ENCODE assay signal across 8 mouse cellular contexts in genomic region chr10:63021702-63022101, GRCm38 (mm10). TPM values are rescaled to one million over a fixed set of nuclear protein-coding genes. Genes with fewer than 3 reads are reported as not detected.
DNase-seq lines count a peak whose midpoint lies in the region; ATAC-seq lines count a peak whose summit lies in the region.

No protein-coding gene starts in this region.

- intact Hi-C loops in left cerebral cortex, postnatal 25 days (cut with DNase I): loop anchor here (2.0 to 10.0 kb wide), 5 partner anchors 41 to 356 kb away; partner anchors contain the start of genes Herc4 and Rufy2

- WGBS in forebrain, embryonic 11.5 days: 47% methylated on average over 4 of the region's 4 CpGs
- 25% methylated on average over 4 of the region's 4 CpGs for WGBS in liver, embryonic 12.5 days (ENCODE audit: insufficient replicate concordance)
- WGBS in stomach, embryonic 16.5 days: 38% methylated on average over 4 of the region's 4 CpGs

- no peak for ATAC-seq in megakaryocyte, adult 5-6 weeks (ENCODE audit: poor library complexity, severe bottlenecking)
- ATAC-seq in forebrain, embryonic 11.5 days (replicated peaks; ENCODE audit: low FRiP score): no peak
- ATAC-seq in liver, embryonic 12.5 days: no peak
- ATAC-seq in stomach, embryonic 16.5 days (ENCODE audit: insufficient read depth, low FRiP score): no peak

- peaks cover 52% of the 10 kb centered on the region for H3K4me1 ChIP-seq in megakaryocyte, embryonic 14.5 days
- H3K4me1 ChIP-seq in forebrain, embryonic 11.5 days (replicated peaks; ENCODE audit: control insufficient read depth, insufficient read depth, low read length): peaks cover 7% of the 10 kb centered on the region
- peaks cover 44% of the 10 kb centered on the region for H3K4me1 ChIP-seq in liver, embryonic 12.5 days
- H3K4me1 ChIP-seq in stomach, embryonic 16.5 days (ENCODE audit: control insufficient read depth, insufficient read depth, low read length): peaks cover 20% of the 10 kb centered on the region

- H3K4me2 ChIP-seq in forebrain, embryonic 11.5 days (ENCODE audit: low read depth, low read length, severe bottlenecking): peak overlapping the region; percentile 63
- peak overlapping the region; percentile 88 for H3K4me2 ChIP-seq in liver, embryonic 12.5 days
- H3K4me2 ChIP-seq in stomach, embryonic 16.5 days (ENCODE audit: low read depth, low read length): peak overlapping the region; percentile 71

- no peaks in the 10 kb centered on the region for H3K9me3 ChIP-seq in megakaryocyte, embryonic 14.5 days
- no peaks in the 10 kb centered on the region for H3K9me3 ChIP-seq in forebrain, embryonic 11.5 days (ENCODE audit: control insufficient read depth, low read length)
- no peaks in the 10 kb centered on the region for H3K9me3 ChIP-seq in liver, embryonic 12.5 days (replicated peaks)
- H3K9me3 ChIP-seq in stomach, embryonic 16.5 days (replicated peaks; ENCODE audit: control insufficient read depth, low read length): no peaks in the 10 kb centered on the region

- H3K4me3 ChIP-seq in megakaryocyte, embryonic 14.5 days (replicated peaks): peak overlapping the region; percentile 98
- peak overlapping the region; percentile 63 for H3K4me3 ChIP-seq in forebrain, embryonic 11.5 days (ENCODE audit: low read depth, low read length)
- H3K4me3 ChIP-seq in liver, embryonic 12.5 days: peak overlapping the region; percentile 95
- H3K4me3 ChIP-seq in stomach, embryonic 16.5 days (replicated peaks; ENCODE audit: low read length): peak overlapping the region; percentile 96

- H3K27me3 ChIP-seq in megakaryocyte, embryonic 14.5 days (replicated peaks): no peaks in the 10 kb centered on the region
- no peaks in the 10 kb centered on the region for H3K27me3 ChIP-seq in forebrain, embryonic 11.5 days (ENCODE audit: control insufficient read depth, insufficient read depth, low read length)
- no peaks in the 10 kb centered on the region for H3K27me3 ChIP-seq in liver, embryonic 12.5 days (replicated peaks)
- H3K27me3 ChIP-seq in stomach, embryonic 16.5 days (ENCODE audit: control insufficient read depth, insufficient read depth, low read length): no peaks in the 10 kb centered on the region

- no peak overlapping the region for H3K27ac ChIP-seq in forebrain, embryonic 11.5 days (ENCODE audit: low read depth, low read length)
- H3K27ac ChIP-seq in liver, embryonic 12.5 days: no peak overlapping the region
- no peak overlapping the region for H3K27ac ChIP-seq in stomach, embryonic 16.5 days (ENCODE audit: low read length)

- DNase-seq in forebrain, embryonic 11.5 days (ENCODE audit: low spot score): no peak
- no peak for DNase-seq in left cerebral cortex, postnatal 25 days (ENCODE audit: low spot score in 2 of 2)
- DNase-seq in ovary, adult 18-20 months (ENCODE audit: low spot score): no peak
- no peak for DNase-seq in MN1 (ENCODE audit: low spot score)

- peaks cover 22% of the 10 kb centered on the region for H3K36me3 ChIP-seq in megakaryocyte, embryonic 14.5 days (replicated peaks; ENCODE audit: low read length)
- peaks cover 5% of the 10 kb centered on the region; the same call in 1 of the 2 replicates for H3K36me3 ChIP-seq in forebrain, embryonic 11.5 days (ENCODE audit: control insufficient read depth, insufficient read depth, low read length)
- peaks cover 17% of the 10 kb centered on the region for H3K36me3 ChIP-seq in liver, embryonic 12.5 days
- peaks cover 4% of the 10 kb centered on the region; the same call in 1 of the 2 replicates for H3K36me3 ChIP-seq in stomach, embryonic 16.5 days (ENCODE audit: control insufficient read depth, insufficient read depth, low read length)

- peak overlapping the region; percentile 89 for H3K9ac ChIP-seq in forebrain, embryonic 11.5 days (ENCODE audit: low read length)
- H3K9ac ChIP-seq in liver, embryonic 12.5 days: peak overlapping the region; percentile 98; the same call in 1 of the 2 replicates
- H3K9ac ChIP-seq in stomach, embryonic 16.5 days (ENCODE audit: low read length): peak overlapping the region; percentile 99

RNA-seq across cellular contexts. Expression of gene Hnrnph3, which starts 2.3 kb away (rescaled TPM):
- polyA plus RNA-seq in megakaryocyte, embryonic 14.5 days (2012; ENCODE audit: insufficient read depth, low replicate concordance): 18.4 TPM in 1 of 2 replicates, not detected in the other
- 23.4 and 28.8 TPM in 2 replicates for total RNA-seq in megakaryocyte, adult 5-6 weeks (2015)
- total RNA-seq in megakaryocyte, adult 5-6 weeks (2017): 31.2 and 34.4 TPM in 2 replicates
- polyA plus RNA-seq in forebrain, embryonic 11.5 days (2014; fragmentation: Nextera tagmentation; extraction: Ambion mirVana): 161 and 170 TPM in 2 replicates
- 37.0 and 43.2 TPM in 2 replicates for polyA plus RNA-seq in liver, embryonic 12.5 days (2016; fragmentation: Nextera tagmentation; extraction: Ambion mirVana)
- polyA plus RNA-seq in stomach, embryonic 16.5 days (2015; fragmentation: Nextera tagmentation; extraction: Ambion mirVana): 84.1 and 86.5 TPM in 2 replicates
- 10 to 100 TPM; 46.3 to 52.0 TPM for total RNA-seq in left cerebral cortex, postnatal 25 days (2021)

RNA-seq across cellular contexts. Expression of gene Pbld2, which starts 2.4 kb away (rescaled TPM):
- 0.74 TPM in 1 of 2 replicates, not detected in the other for polyA plus RNA-seq in megakaryocyte, embryonic 14.5 days (2012; ENCODE audit: insufficient read depth, low replicate concordance)
- total RNA-seq in megakaryocyte, adult 5-6 weeks (2015): not detected in 2 replicates
- total RNA-seq in megakaryocyte, adult 5-6 weeks (2017): not detected in 2 replicates
- 0.88 and 0.89 TPM in 2 replicates for polyA plus RNA-seq in forebrain, embryonic 11.5 days (2014; fragmentation: Nextera tagmentation; extraction: Ambion mirVana)
- 1.2 and 1.4 TPM in 2 replicates for polyA plus RNA-seq in liver, embryonic 12.5 days (2016; fragmentation: Nextera tagmentation; extraction: Ambion mirVana)
- 5.2 and 5.9 TPM in 2 replicates for polyA plus RNA-seq in stomach, embryonic 16.5 days (2015; fragmentation: Nextera tagmentation; extraction: Ambion mirVana)
- 1 to 10 TPM; 2.1 to 2.4 TPM for total RNA-seq in left cerebral cortex, postnatal 25 days (2021)

RNA-seq across cellular contexts. Expression of gene Pbld1, which starts 38.3 kb away (rescaled TPM):
- 0.10 TPM in 1 of 2 replicates, not detected in the other for polyA plus RNA-seq in megakaryocyte, embryonic 14.5 days (2012; ENCODE audit: insufficient read depth, low replicate concordance)
- 3.8 and 5.2 TPM in 2 replicates for total RNA-seq in megakaryocyte, adult 5-6 weeks (2015)
- total RNA-seq in megakaryocyte, adult 5-6 weeks (2017): 1.7 and 2.0 TPM in 2 replicates
- polyA plus RNA-seq in forebrain, embryonic 11.5 days (2014; fragmentation: Nextera tagmentation; extraction: Ambion mirVana): 1.6 and 1.8 TPM in 2 replicates
- polyA plus RNA-seq in liver, embryonic 12.5 days (2016; fragmentation: Nextera tagmentation; extraction: Ambion mirVana): 1.7 and 2.2 TPM in 2 replicates
- 6.1 and 6.9 TPM in 2 replicates for polyA plus RNA-seq in stomach, embryonic 16.5 days (2015; fragmentation: Nextera tagmentation; extraction: Ambion mirVana)
- total RNA-seq in left cerebral cortex, postnatal 25 days (2021): under 1 TPM; 0.46 to 0.78 TPM

RNA-seq across cellular contexts. Expression of gene Rufy2, which starts 41.7 kb away (rescaled TPM):
- polyA plus RNA-seq in megakaryocyte, embryonic 14.5 days (2012; ENCODE audit: insufficient read depth, low replicate concordance): 0.43 TPM in 1 of 2 replicates, not detected in the other
- 6.6 and 7.0 TPM in 2 replicates for total RNA-seq in megakaryocyte, adult 5-6 weeks (2015)
- total RNA-seq in megakaryocyte, adult 5-6 weeks (2017): 4.8 and 5.5 TPM in 2 replicates
- polyA plus RNA-seq in forebrain, embryonic 11.5 days (2014; fragmentation: Nextera tagmentation; extraction: Ambion mirVana): 22.7 and 27.1 TPM in 2 replicates
- 4.1 and 4.2 TPM in 2 replicates for polyA plus RNA-seq in liver, embryonic 12.5 days (2016; fragmentation: Nextera tagmentation; extraction: Ambion mirVana)
- 21.9 TPM in 2 replicates for polyA plus RNA-seq in stomach, embryonic 16.5 days (2015; fragmentation: Nextera tagmentation; extraction: Ambion mirVana)
- 10 to 100 TPM; 79.0 to 84.4 TPM for total RNA-seq in left cerebral cortex, postnatal 25 days (2021)
